Mouse (Mus musculus) megakaryocyte, embryonic 14.5 days (primary cell): ENCODE measurements around the gene Gm20388.

Source experiments
- FLI1 ChIP-seq: IDR thresholded peaks from 2 replicates; pipeline ENCODE4 v1.6.1; 2012; ENCODE audit warnings: low read length, inconsistent platforms, mixed read lengths
- GATA1 ChIP-seq: IDR thresholded peaks from 3 replicates; pipeline ENCODE4 v1.6.1; 2012; ENCODE audit warnings: mixed read lengths, low read length, inconsistent platforms, borderline replicate concordance

- TF ChIP-seq GATA1 (no peak), FLI1 (no peak)
These were observed 1252.5 kb downstream of the Gm20388 start for GRCm38 (mm10) chr8:121162906-121163695.
